Mouse (Mus musculus): ENCODE data around the gene Dhcr7.

Gene Dhcr7

GRCm38 (mm10) chr7:143832611-143833010 is 9.7 kb downstream of the Dhcr7 start:
- no peak for DNase-seq (ENCODE audit: low read depth, low spot score)

GRCm38 (mm10) chr7:143833581-143834190 is 10.7 kb downstream of the Dhcr7 start:
- DNase-seq (ENCODE audit: low read depth, low spot score) = no peak

- DNase-seq (ENCODE audit: low read depth, low spot score) = no peak
Observed at GRCm38 (mm10) chr7:143834316-143834715, 11.4 kb downstream of the Dhcr7 start.

GRCm38 (mm10) chr7:143834972-143835371 is 12.0 kb downstream of the Dhcr7 start:
- no peak for DNase-seq (ENCODE audit: low read depth, low spot score)

- DNase-seq (ENCODE audit: low read depth, low spot score) = no peak
Observed at GRCm38 (mm10) chr7:143837705-143838358, 14.9 kb downstream of the Dhcr7 start.

- no peak for DNase-seq (ENCODE audit: low read depth, low spot score)
Observed at GRCm38 (mm10) chr7:143840121-143840520, 17.2 kb downstream of the Dhcr7 start.

GRCm38 (mm10) chr7:143841301-143841700 is 18.4 kb downstream of the Dhcr7 start:
- DNase-seq (ENCODE audit: low read depth, low spot score) = no peak

GRCm38 (mm10) chr7:143848127-143848767 is 25.3 kb downstream of the Dhcr7 start:
- no peak for DNase-seq (ENCODE audit: low read depth, low spot score)

GRCm38 (mm10) chr7:143848768-143849482 is 26.0 kb downstream of the Dhcr7 start:
- no peak for DNase-seq (ENCODE audit: low read depth, low spot score)

GRCm38 (mm10) chr7:143866538-143866937 is 43.6 kb downstream of the Dhcr7 start, which contains the start of gene Gm498:
Gene Gm498 (plus strand): TSS chr7:143866838.
- no peak for DNase-seq (ENCODE audit: low read depth, low spot score)

GRCm38 (mm10) chr7:143868874-143869273 is 45.9 kb downstream of the Dhcr7 start:
- DNase-seq (ENCODE audit: low read depth, low spot score) = no peak

GRCm38 (mm10) chr7:143883717-143884116 is 60.8 kb downstream of the Dhcr7 start:
- no peak for DNase-seq (ENCODE audit: low read depth, low spot score)

- no peak for DNase-seq (ENCODE audit: low read depth, low spot score)
Observed at GRCm38 (mm10) chr7:143891146-143891545, 68.2 kb downstream of the Dhcr7 start.

- DNase-seq (ENCODE audit: low read depth, low spot score) = no peak
Observed at GRCm38 (mm10) chr7:143892361-143892760, 69.4 kb downstream of the Dhcr7 start.

Measured in A20 (cell line).